In genomic region chrX:19597302-19597701, GRCm38 (mm10) we compare ENCODE assay signal across 20 mouse cellular contexts.
DNase-seq lines count a peak whose midpoint lies in the region; ATAC-seq lines count a peak whose summit lies in the region.
"Had no signal": no experiment of that assay in that cellular context is flagged by ENCODE, and none has a peak within 500 bp of the region (broad histone marks: within the 10 kb centered on the region; RNA-seq: fewer than 3 reads in every experiment).

No protein-coding gene starts in this region.

- ATAC-seq in forebrain, embryonic 14.5 days = no peak
- ATAC-seq: activated CD4-positive, CD25-positive, alpha-beta regulatory T cell, adult 4 months; forebrain, embryonic 13.5 days; Patski had no signal

- no peak overlapping the region for H3K4me2 ChIP-seq in forebrain, embryonic 14.5 days (ENCODE audit: low read length)
- H3K4me2 ChIP-seq: forebrain, embryonic 13.5 days; heart, embryonic 13.5 days; hindbrain, embryonic 15.5 days had no signal

- no peaks in the 10 kb centered on the region for H3K27me3 ChIP-seq in forebrain, embryonic 14.5 days (replicated peaks; ENCODE audit: control insufficient read depth, insufficient read depth, low read length)
- H3K27me3 ChIP-seq: forebrain, embryonic 13.5 days; heart, embryonic 13.5 days; hindbrain, embryonic 15.5 days had no signal

- WGBS in forebrain, embryonic 14.5 days = 88% methylated on average over 1 of the region's 1 CpGs

- H3K27ac ChIP-seq in forebrain, embryonic 14.5 days (ENCODE audit: low read depth, low read length) = no peak overlapping the region
- H3K27ac ChIP-seq: embryonic facial prominence, embryonic 10.5 days; forebrain, embryonic 13.5 days; heart, embryonic 13.5 days; hindbrain, embryonic 15.5 days had no signal

- no peaks in the 10 kb centered on the region for H3K4me1 ChIP-seq in forebrain, embryonic 14.5 days (ENCODE audit: control insufficient read depth, insufficient read depth, low read length)
- H3K4me1 ChIP-seq: embryonic facial prominence, embryonic 10.5 days; forebrain, embryonic 13.5 days; heart, embryonic 13.5 days; hindbrain, embryonic 15.5 days had no signal

- no peak overlapping the region for H3K9ac ChIP-seq in forebrain, embryonic 14.5 days (ENCODE audit: low read length)
- H3K9ac ChIP-seq: forebrain, embryonic 13.5 days; heart, embryonic 13.5 days; hindbrain, embryonic 15.5 days had no signal

- H3K36me3 ChIP-seq in forebrain, embryonic 14.5 days (ENCODE audit: control insufficient read depth, insufficient read depth, low read length) = no peaks in the 10 kb centered on the region
- H3K36me3 ChIP-seq: embryonic facial prominence, embryonic 10.5 days; heart, embryonic 13.5 days; hindbrain, embryonic 15.5 days had no signal

- DNase-seq in layer of hippocampus, adult 9-10 months (ENCODE audit: low spot score) = peak; percentile 4
- no peak for DNase-seq in layer of hippocampus, adult 11-12 months (ENCODE audit: low spot score)
- peak; percentile 17 for DNase-seq in right cerebral cortex, adult 18-20 months
- DNase-seq in right cerebral cortex, postnatal 14 days = no peak
- DNase-seq in NIH3T3 (ENCODE audit: low read depth) = peak; percentile 23
- peak; percentile 21 for DNase-seq in telencephalon, adult 2 months (ENCODE audit: low read depth, low spot score)
- DNase-seq in forebrain, embryonic 14.5 days (ENCODE audit: low spot score) = no peak
- DNase-seq: adrenal gland, postnatal 25 days; B cell, adult 2 months; cerebellum, adult 2 months; cerebellum, postnatal 10 days; gastrocnemius, postnatal 36 days; heart, adult 11 months; heart, postnatal 36 days had no signal

- no peak overlapping the region for H3K4me3 ChIP-seq in forebrain, embryonic 14.5 days (ENCODE audit: low read depth, low read length)
- H3K4me3 ChIP-seq: embryonic facial prominence, embryonic 10.5 days; forebrain, embryonic 13.5 days; heart, embryonic 13.5 days; hindbrain, embryonic 15.5 days had no signal

- no peaks in the 10 kb centered on the region for H3K9me3 ChIP-seq in forebrain, embryonic 14.5 days (replicated peaks; ENCODE audit: control insufficient read depth, low read length)
- H3K9me3 ChIP-seq: embryonic facial prominence, embryonic 10.5 days; forebrain, embryonic 13.5 days; heart, embryonic 13.5 days; hindbrain, embryonic 15.5 days had no signal

Comparison
In these comparisons a context has a peak if more than half of its experiments do, and no peak if none do; other contexts are left out.
1. DNase-seq: peak in layer of hippocampus, adult 9-10 months (single experiment), right cerebral cortex, adult 18-20 months (single experiment), NIH3T3 (single experiment) and telencephalon, adult 2 months (single experiment); none in layer of hippocampus, adult 11-12 months (single experiment), right cerebral cortex, postnatal 14 days (single experiment) and forebrain, embryonic 14.5 days (single experiment).